Mouse (Mus musculus): Measurements from ENCODE around the gene Katnbl1. TPM values are rescaled to one million over a fixed set of nuclear protein-coding genes. Genes with fewer than 3 reads are reported as not detected.
"Not testable (repeated sequence)": the region's sequence is repeated elsewhere in the genome, so short reads cannot be mapped to it uniquely, and the experiment has no call there.

The Katnbl1 gene
- polyA plus RNA-seq, 1 experiment = 18.2 TPM

- no peak for TF ChIP-seq POLR2A (IDR thresholded peaks at IDR 0.05; ENCODE audit: borderline replicate concordance, extremely low read depth, insufficient read depth, insufficient read length, poor library complexity, severe bottlenecking)
- TF ChIP-seq CTCF (IDR thresholded peaks at IDR 0.05; ENCODE audit: borderline replicate concordance, extremely low read depth, insufficient read depth, insufficient read length) = no peak
- DNase-seq (ENCODE audit: low read depth) = no peak
Observed at GRCm38 (mm10) chr2:112448510-112449059, 69.6 kb downstream of the Katnbl1 start.

GRCm38 (mm10) chr2:112449597-112450296, 70.7 kb downstream of the Katnbl1 start:
- DNase-seq (ENCODE audit: low read depth) = peak; percentile 13
- TF ChIP-seq POLR2A (IDR thresholded peaks at IDR 0.05; ENCODE audit: borderline replicate concordance, extremely low read depth, insufficient read depth, insufficient read length, poor library complexity, severe bottlenecking) = no peak
- TF ChIP-seq CTCF (IDR thresholded peaks at IDR 0.05; ENCODE audit: borderline replicate concordance, extremely low read depth, insufficient read depth, insufficient read length) = peak; percentile 43; the same call in 1 of the 2 replicates

- DNase-seq (ENCODE audit: low read depth) = not testable (repeated sequence)
Observed at GRCm38 (mm10) chr2:112452513-112452912, 73.5 kb downstream of the Katnbl1 start.

GRCm38 (mm10) chr2:112454125-112454861, 75.3 kb downstream of the Katnbl1 start:
- no peak for DNase-seq (ENCODE audit: low read depth)
- no peak for TF ChIP-seq CTCF (IDR thresholded peaks at IDR 0.05; ENCODE audit: borderline replicate concordance, extremely low read depth, insufficient read depth, insufficient read length)
- no peak for TF ChIP-seq POLR2A (IDR thresholded peaks at IDR 0.05; ENCODE audit: borderline replicate concordance, extremely low read depth, insufficient read depth, insufficient read length, poor library complexity, severe bottlenecking)

- TF ChIP-seq POLR2A (IDR thresholded peaks at IDR 0.05; ENCODE audit: borderline replicate concordance, extremely low read depth, insufficient read depth, insufficient read length, poor library complexity, severe bottlenecking) = peak; percentile 73; the same call in 1 of the 2 replicates
- no peak for TF ChIP-seq CTCF (IDR thresholded peaks at IDR 0.05; ENCODE audit: borderline replicate concordance, extremely low read depth, insufficient read depth, insufficient read length)
- peak; percentile 99 for DNase-seq (ENCODE audit: low read depth)
Observed at GRCm38 (mm10) chr2:112454862-112455564, 76.0 kb downstream of the Katnbl1 start, which contains the start of gene Emc7. Gene Emc7, plus strand, starts transcription at chr2:112454997.

- DNase-seq (ENCODE audit: low read depth) = no peak
- TF ChIP-seq POLR2A (IDR thresholded peaks at IDR 0.05; ENCODE audit: borderline replicate concordance, extremely low read depth, insufficient read depth, insufficient read length, poor library complexity, severe bottlenecking) = no peak
- no peak for TF ChIP-seq CTCF (IDR thresholded peaks at IDR 0.05; ENCODE audit: borderline replicate concordance, extremely low read depth, insufficient read depth, insufficient read length)
Observed at GRCm38 (mm10) chr2:112460557-112460956, 81.5 kb downstream of the Katnbl1 start.

Other genes starting within 250 kb of the Katnbl1 start
- gene Olfr1316, start 244.2 kb upstream of the Katnbl1 start, polyA plus RNA-seq (2012; rRNA removed) = 0.01 and 0.05 TPM in 2 replicates
- not detected in 2 replicates for gene Olfr1317, start 238.9 kb upstream of the Katnbl1 start, polyA plus RNA-seq (2012; rRNA removed)
- not detected in 2 replicates for gene Olfr1318, start 225.0 kb upstream of the Katnbl1 start, polyA plus RNA-seq (2012; rRNA removed)
- 56.2 and 59.4 TPM in 2 replicates for gene Lpcat4, start 139.7 kb upstream of the Katnbl1 start, polyA plus RNA-seq (2012; rRNA removed)
- gene Nutm1, start 119.9 kb upstream of the Katnbl1 start, polyA plus RNA-seq (2012; rRNA removed) = not detected in 2 replicates
- gene Nop10, start 117.3 kb upstream of the Katnbl1 start, polyA plus RNA-seq (2012; rRNA removed) = 95.9 and 145 TPM in 2 replicates
- 48.3 and 52.9 TPM in 2 replicates for gene Slc12a6, start 113.4 kb upstream of the Katnbl1 start, polyA plus RNA-seq (2012; rRNA removed)
- gene Gm21985, start 112.9 kb upstream of the Katnbl1 start, polyA plus RNA-seq (2012; rRNA removed) = not detected in 2 replicates
- 103 and 105 TPM in 2 replicates for gene Emc4, start 11.2 kb upstream of the Katnbl1 start, polyA plus RNA-seq (2012; rRNA removed)
- 10.0 and 10.2 TPM in 2 replicates for gene Emc7, start 75.8 kb downstream of the Katnbl1 start, polyA plus RNA-seq (2012; rRNA removed)
- gene Chrm5, start 101.6 kb downstream of the Katnbl1 start, polyA plus RNA-seq (2012; rRNA removed) = 0.21 and 0.63 TPM in 2 replicates
- gene Aven, start 113.8 kb downstream of the Katnbl1 start, polyA plus RNA-seq (2012; rRNA removed) = 6.5 and 7.2 TPM in 2 replicates